Mouse (Mus musculus) embryonic facial prominence, embryonic 10.5 days (tissue): ENCODE data around the gene Flnc. TPM values are rescaled to one million over a fixed set of nuclear protein-coding genes. Genes with fewer than 3 reads are reported as not detected.
A peak's percentile ranks its signal among the peaks of the same experiment; 100 is the strongest.

Experiments
- DNase-seq: peaks from one replicate; pipeline ENCODE4 v3.0.0-alpha.2; 2017; ENCODE audit warnings: low spot score
- H3K27ac ChIP-seq: fragments of 300-500 bp; sonication (generic); replicated peaks from 2 replicates; pipeline ENCODE4 v1.5.1; 2016; ENCODE audit warnings: mild to moderate bottlenecking
- H3K27me3 ChIP-seq: fragments of 300-500 bp; sonication (generic); replicated peaks from 2 replicates; pipeline ENCODE4 v1.6.1; 2016; ENCODE audit warnings: low read depth, mild to moderate bottlenecking; ENCODE audit not compliant: poor library complexity, severe bottlenecking
- H3K36me3 ChIP-seq: fragments of 300-500 bp; sonication (generic); replicated peaks from 2 replicates; pipeline ENCODE4 v1.6.1; 2016; ENCODE audit warnings: mild to moderate bottlenecking, moderate library complexity
- H3K4me1 ChIP-seq: fragments of 300-500 bp; sonication (generic); 2 replicates; pipeline ENCODE4 v1.6.1; 2016
- H3K4me3 ChIP-seq: fragments of 300-500 bp; sonication (generic); 2 replicates; pipeline ENCODE4 v1.5.1; 2016; ENCODE audit warnings: mild to moderate bottlenecking, moderate library complexity
- H3K9me3 ChIP-seq: fragments of 300-500 bp; sonication (generic); 2 replicates; pipeline ENCODE4 v1.6.1; 2016; ENCODE audit warnings: mild to moderate bottlenecking
- WGBS: fragments of 180-500 bp; shearing (Covaris S2); methylation state at CpG from one replicate; pipeline ENCODE4 v1.1.7; 2016; 5-methylcytosine and 5-hydroxymethylcytosine counted together
- microRNA-seq: library from miRNA; unstranded; fragments of <30 nt; microRNA quantifications from one replicate; pipeline ENCODE4, GENCODE M21; 2017
- polyA plus RNA-seq: library from polyadenylated mRNA; unstranded; fragments of >200 nt; fragmentation: Nextera tagmentation; extraction: Ambion mirVana; gene quantifications from 2 replicates; pipeline ENCODE4 v1.2.1, GENCODE M21; 2016

Gene Flnc
- polyA plus RNA-seq, 1 experiment from 2014 or later: 4.5 TPM

DNA sequence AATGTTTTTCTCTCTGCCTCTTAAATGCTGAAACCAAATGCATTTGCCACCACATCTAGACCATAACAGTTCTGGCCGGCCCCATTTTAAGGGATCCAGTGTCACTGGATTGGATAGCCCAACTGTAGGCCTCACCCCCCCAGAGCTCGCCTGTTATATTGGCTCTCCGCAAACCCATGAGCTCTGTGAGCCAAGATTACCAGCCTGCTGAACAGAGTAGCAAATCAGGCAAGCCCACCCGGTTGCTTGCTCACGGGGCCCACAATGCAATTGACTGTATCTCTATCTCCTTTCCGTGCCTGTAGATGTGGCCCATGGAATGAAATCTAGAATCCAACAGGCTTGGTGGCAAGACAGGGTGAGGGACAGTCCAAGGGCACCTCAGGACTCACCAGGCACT is 67.8 kb downstream of the Flnc start:
- no peak overlapping the region for H3K27ac ChIP-seq
- WGBS: 89% methylated on average over 6 of the region's 6 CpGs

GRCm38 (mm10) chr6:29501599-29501998 is 68.5 kb downstream of the Flnc start:
- DNase-seq: no peak
- H3K9me3 ChIP-seq: no peaks in the 10 kb centered on the region
- peaks cover 43% of the 10 kb centered on the region; the same call in 1 of the 2 replicates for H3K36me3 ChIP-seq
- peaks cover 16% of the 10 kb centered on the region for H3K4me1 ChIP-seq
- no peak overlapping the region for H3K27ac ChIP-seq
- peaks cover 59% of the 10 kb centered on the region for H3K27me3 ChIP-seq
- 90% methylated on average over 1 of the region's 1 CpGs for WGBS
- H3K4me3 ChIP-seq: no peak overlapping the region

More for the DNA sequence above, 67.8 kb downstream of the Flnc start:
- H3K27me3 ChIP-seq: peaks cover 59% of the 10 kb centered on the region
- H3K9me3 ChIP-seq: no peaks in the 10 kb centered on the region
- DNase-seq: no peak
- H3K4me3 ChIP-seq: no peak overlapping the region
- H3K36me3 ChIP-seq: peaks cover 51% of the 10 kb centered on the region; the same call in 1 of the 2 replicates
- peaks cover 17% of the 10 kb centered on the region for H3K4me1 ChIP-seq

DNA sequence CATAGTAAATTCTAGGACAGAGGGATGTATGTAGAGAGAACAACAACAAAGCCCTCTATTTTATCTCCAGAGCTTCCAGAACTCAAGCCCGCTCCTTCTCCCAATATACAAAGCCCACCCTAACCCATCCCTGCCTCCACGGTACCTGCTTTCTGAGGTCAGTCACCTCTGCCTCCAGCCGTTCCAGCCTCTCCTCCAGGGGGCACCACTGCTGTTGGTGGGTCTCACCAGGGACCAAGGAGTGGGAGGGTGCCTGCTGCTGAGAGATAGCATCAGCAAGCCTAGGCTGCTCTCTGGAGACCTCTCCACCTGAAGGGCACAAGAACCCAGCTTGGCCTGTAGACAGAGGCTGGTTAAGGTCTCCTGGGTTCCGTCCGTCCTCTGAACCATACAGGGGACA is 72.4 kb downstream of the Flnc start:
- Histone ChIP-seq H3K36me3 (peaks cover 20% of the 10 kb centered on the region; the same call in 1 of the 2 replicates), H3K4me3 (no peak overlapping the region), H3K4me1 (peaks cover 53% of the 10 kb centered on the region), H3K9me3 (no peaks in the 10 kb centered on the region), H3K27me3 (peaks cover 71% of the 10 kb centered on the region), H3K27ac (no peak overlapping the region)
- DNase-seq: no peak
- 86% methylated on average over 5 of the region's 5 CpGs for WGBS

GRCm38 (mm10) chr6:29506834-29507233 is 73.8 kb downstream of the Flnc start:
- peaks cover 62% of the 10 kb centered on the region for H3K4me1 ChIP-seq
- 22% methylated on average over 8 of the region's 8 CpGs for WGBS
- peaks cover 13% of the 10 kb centered on the region; the same call in 1 of the 2 replicates for H3K36me3 ChIP-seq
- H3K27me3 ChIP-seq: peaks cover 72% of the 10 kb centered on the region
- H3K9me3 ChIP-seq: no peaks in the 10 kb centered on the region
- peak overlapping the region; percentile 68 for H3K4me3 ChIP-seq
- no peak for DNase-seq
- H3K27ac ChIP-seq: peak overlapping the region; percentile 90

DNA sequence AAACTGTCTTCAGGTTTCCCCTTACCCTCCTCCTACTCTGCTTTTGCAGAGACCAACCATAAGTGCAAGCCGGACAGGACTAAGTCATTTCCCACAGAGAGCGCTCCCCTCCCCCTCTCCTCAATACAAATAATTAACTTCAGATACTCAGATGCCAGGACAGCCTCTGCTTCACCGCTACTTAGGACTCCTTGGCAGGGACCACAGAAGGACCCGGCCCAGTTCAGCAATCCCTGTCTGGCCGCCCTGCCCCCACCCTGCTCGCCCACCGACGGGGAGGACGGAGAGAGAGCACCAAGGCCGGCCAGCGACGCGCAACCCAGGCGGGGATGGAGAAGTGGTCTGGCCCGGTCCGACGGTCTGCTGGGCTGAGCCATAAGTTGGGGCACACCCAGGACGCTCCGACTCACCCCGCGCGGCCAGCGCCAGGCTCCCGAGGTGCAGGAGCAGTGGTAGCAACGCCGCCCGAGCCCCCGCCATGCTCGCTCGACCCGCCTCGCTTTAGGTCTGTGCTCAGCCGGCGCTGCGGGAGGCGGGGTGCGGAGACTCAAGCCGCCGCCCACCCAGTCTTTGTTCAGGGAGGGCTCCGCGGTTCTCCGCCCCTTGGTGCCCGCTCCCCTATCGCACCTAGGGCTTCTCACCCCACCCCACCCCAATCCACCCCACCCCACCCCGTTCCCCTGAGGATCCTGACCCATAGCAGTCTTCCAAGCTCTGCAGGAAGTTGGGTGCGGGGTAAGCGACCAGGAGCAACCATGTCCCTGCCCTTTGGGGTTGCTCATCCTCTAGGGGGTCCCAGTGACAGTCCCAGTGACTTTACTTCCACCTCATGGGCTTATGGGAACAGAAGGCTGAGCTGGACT is 74.6 kb downstream of the Flnc start, which contains the start of gene Kcp:
Gene Kcp (minus strand): TSS at position 506 of the 863 bp plus-strand sequence.
- peak within 1 kb of the TSS; percentile 68 for H3K4me3 ChIP-seq
- H3K36me3 ChIP-seq: peaks cover 8% of the 10 kb centered on the region; the same call in 1 of the 2 replicates
- peak; percentile 73 for DNase-seq
- peaks cover 78% of the 10 kb centered on the region for H3K27me3 ChIP-seq
- peaks cover 69% of the 10 kb centered on the region for H3K4me1 ChIP-seq
- H3K27ac ChIP-seq: peak within 1 kb of the TSS; percentile 90
- 2% methylated on average over 47 of the region's 47 CpGs for WGBS
- no peaks in the 10 kb centered on the region for H3K9me3 ChIP-seq

DNA sequence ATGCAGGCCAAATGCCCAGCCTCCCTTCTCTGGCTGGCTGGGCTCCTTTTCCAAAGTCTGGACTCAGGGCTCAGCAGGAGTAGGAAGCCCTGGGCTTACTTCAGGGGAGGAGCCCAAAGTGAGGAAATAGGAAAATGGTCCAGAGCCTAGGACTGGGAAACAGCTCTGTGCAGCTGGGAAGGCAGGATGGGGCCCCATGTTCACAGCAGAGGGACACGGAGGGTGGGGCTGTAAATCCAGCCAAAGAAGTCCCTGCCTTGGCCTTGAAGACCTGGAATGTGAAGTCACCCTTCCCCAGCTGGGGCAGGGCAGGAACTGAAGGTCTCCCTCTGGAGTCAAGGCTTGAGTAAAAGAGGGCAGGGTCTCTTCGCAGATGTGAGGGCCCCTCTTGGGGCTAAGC is 76.0 kb downstream of the Flnc start:
- DNase-seq: no peak
- H3K27ac ChIP-seq: peak overlapping the region; percentile 55
- peaks cover 83% of the 10 kb centered on the region for H3K4me1 ChIP-seq
- H3K9me3 ChIP-seq: no peaks in the 10 kb centered on the region
- H3K4me3 ChIP-seq: no peak overlapping the region
- peaks cover 71% of the 10 kb centered on the region for H3K27me3 ChIP-seq
- WGBS: 44% methylated on average over 2 of the region's 2 CpGs
- H3K36me3 ChIP-seq: peaks cover 4% of the 10 kb centered on the region; the same call in 1 of the 2 replicates

Small RNA genes within 50 kb of the gene (microRNA-seq; reads per million reads assigned to microRNA genes)
- gene Gm26220 (not detected), gene Gm44354 (not detected)

Other genes starting within 250 kb of the Flnc start
- gene Impdh1, start 216.9 kb upstream of the Flnc start, polyA plus RNA-seq: 44.7 and 50.2 TPM in 2 replicates
- 35.3 and 39.9 TPM in 2 replicates for gene Hilpda, start 160.8 kb upstream of the Flnc start, polyA plus RNA-seq
- gene Fam71f2, start 153.7 kb upstream of the Flnc start, polyA plus RNA-seq: 0.25 and 0.34 TPM in 2 replicates
- not detected in 2 replicates for gene Fam71f1, start 114.1 kb upstream of the Flnc start, polyA plus RNA-seq
- 228 and 237 TPM in 2 replicates for gene Calu, start 85.2 kb upstream of the Flnc start, polyA plus RNA-seq
- 0.25 and 0.40 TPM in 2 replicates for gene Opn1sw, start 44.8 kb upstream of the Flnc start, polyA plus RNA-seq
- gene Ccdc136, start 36.9 kb upstream of the Flnc start, polyA plus RNA-seq: 18.6 and 23.1 TPM in 2 replicates
- 206 and 207 TPM in 2 replicates for gene Atp6v1f, start 34.5 kb downstream of the Flnc start, polyA plus RNA-seq
- 0.28 TPM in 1 of 2 replicates, not detected in the other for gene Atp6v1fnb, start 38.2 kb downstream of the Flnc start, polyA plus RNA-seq
- 18.5 and 21.2 TPM in 2 replicates for gene Kcp, start 74.7 kb downstream of the Flnc start, polyA plus RNA-seq
- 2.3 and 2.7 TPM in 2 replicates for gene Irf5, start 93.4 kb downstream of the Flnc start, polyA plus RNA-seq
- 124 and 125 TPM in 2 replicates for gene Tnpo3, start 176.6 kb downstream of the Flnc start, polyA plus RNA-seq